Mouse (Mus musculus) C2C12 (cell line): ENCODE measurements around the gene Zswim9.

Source experiments
- CEBPB ChIP-seq: IDR thresholded peaks from one replicate; pipeline ENCODE4 v1.6.1; 2011; ENCODE audit warnings: low read depth, mild to moderate bottlenecking, control low read depth, moderate library complexity
- CTCF ChIP-seq: IDR thresholded peaks from one replicate; pipeline ENCODE4 v1.5.1; 2011; ENCODE audit not compliant: control insufficient read depth, insufficient read depth, insufficient read length
- MYOD1 ChIP-seq: IDR thresholded peaks from one replicate; pipeline ENCODE4 v1.6.1; 2011; ENCODE audit warnings: low read depth; ENCODE audit not compliant: control insufficient read depth, insufficient read length
- USF1 ChIP-seq: IDR thresholded peaks from one replicate; pipeline ENCODE4 v1.6.1; 2011; ENCODE audit warnings: low read depth, mild to moderate bottlenecking, control low read depth, moderate library complexity

GRCm38 (mm10) chr7:13278308-13278891 lies at the start of gene Zswim9:
- TF ChIP-seq CTCF (no peak), CEBPB (no peak), USF1 (no peak), MYOD1 (no peak)
